12 mouse cellular contexts compared by ENCODE assay signal in genomic region chr2:124764186-124764910, GRCm38 (mm10).
DNase-seq lines count a peak whose midpoint lies in the region; ATAC-seq and TF ChIP-seq lines count a peak whose summit lies in the region.
"Had no signal": no experiment of that assay in that cellular context is flagged by ENCODE, and none has a peak within 500 bp of the region (broad histone marks: within the 10 kb centered on the region; RNA-seq: fewer than 3 reads in every experiment).

No protein-coding gene starts in this region.

- H3K4me1 ChIP-seq in hindbrain, embryonic 12.5 days = peaks cover 7% of the 10 kb centered on the region; the same call in 1 of the 2 replicates
- no peaks in the 10 kb centered on the region for H3K4me1 ChIP-seq in neural tube, embryonic 14.5 days (ENCODE audit: control insufficient read depth, insufficient read depth, low read length)
- H3K4me1 ChIP-seq in intestine, embryonic 15.5 days (replicated peaks) = no peaks in the 10 kb centered on the region
- H3K4me1 ChIP-seq: embryonic facial prominence, embryonic 15.5 days; liver, embryonic 13.5 days had no signal

- H3K4me3 ChIP-seq in hindbrain, embryonic 12.5 days = no peak overlapping the region
- H3K4me3 ChIP-seq in neural tube, embryonic 14.5 days (ENCODE audit: low read depth, low read length) = no peak overlapping the region
- H3K4me3 ChIP-seq in intestine, embryonic 15.5 days (replicated peaks) = no peak overlapping the region
- H3K4me3 ChIP-seq: embryonic facial prominence, embryonic 15.5 days; liver, embryonic 13.5 days had no signal

- no peak overlapping the region for H3K4me2 ChIP-seq in hindbrain, embryonic 12.5 days (replicated peaks)
- H3K4me2 ChIP-seq in neural tube, embryonic 14.5 days (ENCODE audit: low read depth, low read length) = no peak overlapping the region
- H3K4me2 ChIP-seq in intestine, embryonic 15.5 days (replicated peaks) = no peak overlapping the region
- H3K4me2 ChIP-seq: embryonic facial prominence, embryonic 15.5 days; liver, embryonic 13.5 days had no signal

- no peak overlapping the region for H3K9ac ChIP-seq in hindbrain, embryonic 12.5 days
- no peak overlapping the region for H3K9ac ChIP-seq in neural tube, embryonic 14.5 days (replicated peaks; ENCODE audit: low read depth, low read length)
- H3K9ac ChIP-seq in intestine, embryonic 15.5 days = no peak overlapping the region
- H3K9ac ChIP-seq: embryonic facial prominence, embryonic 15.5 days; liver, embryonic 13.5 days had no signal

- H3K27ac ChIP-seq in hindbrain, embryonic 12.5 days = no peak overlapping the region
- no peak overlapping the region for H3K27ac ChIP-seq in neural tube, embryonic 14.5 days (ENCODE audit: low read depth, low read length)
- no peak overlapping the region for H3K27ac ChIP-seq in intestine, embryonic 15.5 days
- H3K27ac ChIP-seq: embryonic facial prominence, embryonic 15.5 days; liver, embryonic 13.5 days had no signal

- ATAC-seq in hindbrain, embryonic 12.5 days (ENCODE audit: low FRiP score) = peak; percentile 35; the same call in 1 of the 2 replicates
- peak; percentile 49; the same call in 1 of the 2 replicates for ATAC-seq in neural tube, embryonic 14.5 days (ENCODE audit: low read depth)
- ATAC-seq in intestine, embryonic 15.5 days = no peak
- ATAC-seq: intestine, embryonic 16.5 days had no signal

- 41% methylated on average over 10 of the region's 10 CpGs for WGBS in hindbrain, embryonic 12.5 days
- WGBS in neural tube, embryonic 14.5 days = 34% methylated on average over 10 of the region's 10 CpGs
- WGBS in intestine, embryonic 15.5 days = 66% methylated on average over 10 of the region's 10 CpGs

- no peak for TF ChIP-seq CTCF in brain, embryonic 14.5 days (IDR thresholded peaks at IDR 0.05; ENCODE audit: borderline replicate concordance, extremely low read depth, insufficient read depth, insufficient read length)

- H3K9me3 ChIP-seq in hindbrain, embryonic 12.5 days (replicated peaks) = no peaks in the 10 kb centered on the region
- no peaks in the 10 kb centered on the region for H3K9me3 ChIP-seq in neural tube, embryonic 14.5 days (ENCODE audit: control insufficient read depth, low read length)
- no peaks in the 10 kb centered on the region for H3K9me3 ChIP-seq in intestine, embryonic 15.5 days
- H3K9me3 ChIP-seq: embryonic facial prominence, embryonic 15.5 days; liver, embryonic 13.5 days had no signal

- H3K27me3 ChIP-seq in hindbrain, embryonic 12.5 days = no peaks in the 10 kb centered on the region
- H3K27me3 ChIP-seq in neural tube, embryonic 14.5 days (ENCODE audit: control insufficient read depth, insufficient read depth, low read length) = no peaks in the 10 kb centered on the region
- no peaks in the 10 kb centered on the region for H3K27me3 ChIP-seq in intestine, embryonic 15.5 days (replicated peaks)
- H3K27me3 ChIP-seq: embryonic facial prominence, embryonic 15.5 days; liver, embryonic 13.5 days had no signal

- TF ChIP-seq POLR2A in brain, embryonic 14.5 days (IDR thresholded peaks at IDR 0.05; ENCODE audit: borderline replicate concordance, extremely low read depth, insufficient read depth, insufficient read length, poor library complexity, severe bottlenecking) = no peak

- no peaks in the 10 kb centered on the region for H3K36me3 ChIP-seq in hindbrain, embryonic 12.5 days
- no peaks in the 10 kb centered on the region for H3K36me3 ChIP-seq in neural tube, embryonic 14.5 days (ENCODE audit: control insufficient read depth, insufficient read depth, low read length)
- H3K36me3 ChIP-seq in intestine, embryonic 15.5 days = no peaks in the 10 kb centered on the region
- H3K36me3 ChIP-seq: embryonic facial prominence, embryonic 15.5 days; liver, embryonic 13.5 days had no signal

- DNase-seq in lung, postnatal 14 days = peak; percentile 12
- no peak for DNase-seq in lung, postnatal 25 days (ENCODE audit: low spot score)
- peak; percentile 61 for DNase-seq in brain, embryonic 14.5 days (ENCODE audit: low read depth)
- no peak for DNase-seq in c-Kit-positive CD71-positive TER-119-positive erythroid progenitor cells, embryonic 14.5 days (ENCODE audit: low spot score)
- DNase-seq: adrenal gland, postnatal 14 days; cerebellum, postnatal 36 days; liver, embryonic 13.5 days had no signal

Comparison
In these comparisons a context has a peak if more than half of its experiments do, and no peak if none do; other contexts are left out.
1. DNase-seq: peak in lung, postnatal 14 days (single experiment) and brain, embryonic 14.5 days (single experiment); none in lung, postnatal 25 days (single experiment) and c-Kit-positive CD71-positive TER-119-positive erythroid progenitor cells, embryonic 14.5 days (single experiment).